Mouse (Mus musculus) T-cell, adult 2 months (primary cell): Measurements from ENCODE around the gene Tubb5.

ENCODE experiments used
- DNase-seq: peaks from one replicate; pipeline ENCODE4 v3.0.0; 2022; ENCODE audit warnings: low spot score

Gene Tubb5

DNA sequence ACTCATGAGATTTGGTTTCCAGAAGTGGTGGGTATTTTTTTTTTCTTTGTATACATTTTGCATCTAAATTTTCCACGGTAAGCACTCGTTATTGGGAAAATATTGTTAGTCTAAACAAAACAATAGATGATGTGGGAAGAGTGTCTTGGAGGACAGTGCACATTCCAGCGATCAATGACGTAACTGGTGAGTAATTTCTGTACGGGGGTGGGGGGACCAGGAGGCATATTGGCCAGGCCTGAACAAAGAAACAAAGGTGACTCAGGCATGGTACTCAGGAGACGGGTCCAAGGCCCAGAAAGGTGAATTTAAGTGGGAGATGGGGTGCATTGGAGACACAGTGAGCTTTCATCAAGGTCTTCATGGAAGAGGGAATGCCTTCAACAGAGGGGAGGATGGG, 42.5 kb downstream of the Tubb5 start:
- no peak for DNase-seq

DNA sequence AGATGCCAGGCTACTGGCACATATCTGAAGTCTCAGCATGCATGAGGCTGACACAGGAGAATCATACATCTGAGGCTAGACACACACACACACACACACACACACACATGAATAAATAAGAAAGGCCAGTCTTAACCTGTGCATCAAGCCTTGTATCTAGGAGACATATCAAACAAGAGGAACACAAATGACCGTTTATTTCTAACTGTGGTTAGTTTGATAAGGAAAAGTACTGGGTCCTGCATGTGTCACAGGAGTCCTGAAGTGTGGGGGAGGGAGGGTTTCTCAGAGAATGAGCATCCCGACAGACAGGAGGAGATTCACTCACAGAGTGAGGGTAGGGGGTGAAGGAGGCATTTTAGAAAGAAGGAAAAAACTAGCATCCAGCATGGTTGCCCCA, 43.0 kb downstream of the Tubb5 start:
- DNase-seq, result no peak

DNA sequence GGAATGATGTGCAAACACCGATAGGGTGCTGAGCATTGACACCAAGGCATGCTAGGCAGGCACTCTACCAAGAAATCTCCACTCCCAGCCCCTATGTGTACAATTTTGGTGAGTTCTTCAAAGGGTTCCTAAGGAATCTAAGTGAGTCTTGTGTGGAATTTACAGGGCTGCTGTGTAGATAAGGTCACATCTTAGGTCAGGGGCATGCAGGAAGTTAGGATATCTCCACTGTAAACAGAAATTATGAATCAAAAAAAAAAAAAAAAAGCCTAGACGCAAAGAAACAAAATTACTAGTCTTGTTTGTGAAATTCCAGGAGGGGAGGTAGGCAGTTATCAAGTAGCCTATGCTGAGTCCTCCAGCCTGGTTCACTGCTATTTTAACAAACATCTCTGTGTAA, 45.3 kb downstream of the Tubb5 start:
- DNase-seq, result no peak

DNA sequence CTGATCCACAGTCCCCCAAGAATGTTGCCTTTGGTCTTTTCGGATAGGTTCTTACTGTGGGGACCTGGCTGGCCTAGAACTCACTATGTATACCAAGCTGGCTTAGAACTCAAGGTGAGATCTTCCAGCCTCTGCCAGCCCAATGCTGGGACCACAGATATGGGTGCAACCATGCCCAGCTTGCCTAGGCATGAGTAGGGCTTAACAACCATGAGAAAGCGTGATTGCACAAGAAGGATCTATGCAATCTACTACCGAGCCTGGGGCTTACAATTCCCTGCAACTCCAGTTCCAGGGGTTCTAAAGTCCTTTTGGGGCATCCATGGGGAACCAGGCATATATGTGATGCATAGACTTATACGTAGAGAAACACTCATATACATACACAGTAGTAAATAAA, 47.2 kb downstream of the Tubb5 start:
- DNase-seq, result no peak

DNA sequence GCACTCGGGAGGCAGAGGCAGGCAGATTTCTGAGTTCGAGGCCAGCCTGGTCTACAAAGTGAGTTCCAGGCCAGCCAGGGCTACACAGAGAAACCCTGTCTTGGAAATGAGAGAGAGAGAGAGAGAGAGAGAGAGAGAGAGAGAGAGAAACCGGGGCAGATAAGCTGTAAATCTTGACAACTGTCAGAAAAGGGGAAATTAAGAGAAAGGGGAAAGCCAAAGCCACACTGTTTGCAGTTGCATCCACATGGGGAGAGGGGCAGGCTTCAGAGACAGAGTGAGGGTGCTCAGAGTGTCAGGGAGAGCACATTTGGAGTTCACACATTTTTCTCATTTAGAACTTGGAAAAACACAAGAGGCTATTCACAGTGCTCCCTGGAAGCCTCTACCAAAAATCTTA, 50.1 kb downstream of the Tubb5 start:
- DNase-seq, result no peak

DNA sequence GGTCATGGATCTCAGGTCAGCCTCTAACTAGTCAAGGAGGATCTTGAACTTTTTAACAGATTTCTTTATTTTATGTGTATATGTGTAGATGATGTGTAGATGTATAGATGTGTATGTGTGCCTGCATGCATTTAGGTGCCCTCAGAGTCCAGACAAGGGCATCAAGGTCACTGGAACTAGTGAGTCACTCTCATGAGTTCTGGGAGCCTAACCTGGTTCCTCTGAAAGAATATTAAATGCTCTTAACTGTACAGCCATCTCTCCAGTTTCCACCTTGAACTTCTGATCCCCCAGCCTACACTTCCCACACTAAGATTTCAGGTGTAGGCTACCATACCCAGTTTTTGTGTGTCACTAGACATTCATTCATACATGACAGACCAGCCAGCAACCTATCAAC, 50.6 kb downstream of the Tubb5 start:
- no peak for DNase-seq

DNA sequence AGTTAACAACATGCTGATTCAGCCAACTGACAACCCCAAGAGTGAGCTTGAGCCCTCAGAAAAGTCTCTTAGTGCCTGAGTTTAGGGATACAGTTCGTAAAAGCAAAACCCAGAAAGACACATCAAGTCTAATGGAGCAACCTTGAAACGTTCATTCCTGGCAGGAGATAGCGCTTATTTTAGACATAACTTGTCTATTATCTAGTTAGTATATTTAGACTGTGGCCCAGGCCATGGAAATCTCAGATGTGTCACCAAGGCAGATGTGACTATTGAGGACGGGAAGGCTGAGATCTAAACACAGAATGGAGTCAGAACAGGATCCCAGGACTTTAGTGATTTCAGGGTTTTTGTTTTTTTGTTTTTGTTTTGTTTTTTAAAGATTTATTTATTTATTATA, 53.0 kb downstream of the Tubb5 start:
- DNase-seq, result no peak

DNA sequence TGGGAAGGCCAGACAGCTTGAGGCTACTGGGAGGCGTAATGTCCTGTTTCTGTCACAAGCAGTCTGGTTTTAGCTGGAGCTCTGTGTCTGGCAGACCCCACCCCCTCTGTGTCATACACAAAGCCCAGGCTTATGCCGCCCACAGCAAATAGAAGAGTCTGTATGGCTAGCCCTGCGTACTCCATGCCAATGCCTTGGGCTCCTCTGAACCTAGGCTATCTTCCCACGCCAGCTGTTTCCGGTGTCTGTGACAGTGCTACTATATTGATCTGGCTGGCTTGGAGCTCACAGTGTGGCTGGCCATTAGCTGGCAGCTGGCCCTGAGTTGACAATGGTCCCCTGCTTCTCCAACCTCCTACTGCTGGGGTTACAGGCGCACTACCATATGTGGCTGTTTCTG, 54.2 kb downstream of the Tubb5 start:
- DNase-seq, result no peak
